Mouse (Mus musculus) C2C12 (cell line): ENCODE results near the gene Ap5b1. TPM values are rescaled to one million over a fixed set of nuclear protein-coding genes. Genes with fewer than 3 reads are reported as not detected.
A peak's percentile ranks its signal among the peaks of the same experiment; 100 is the strongest.

Experiments
- H3K27me3 ChIP-seq: one replicate; pipeline ENCODE4 v1.6.1; 2011; ENCODE audit not compliant: control insufficient read depth, insufficient read depth, insufficient read length
- H3K36me3 ChIP-seq: one replicate; pipeline ENCODE4 v1.6.1; 2011; ENCODE audit not compliant: control insufficient read depth, insufficient read depth
- H3K4me3 ChIP-seq: one replicate; pipeline ENCODE4 v1.5.1; 2011; ENCODE audit warnings: mild to moderate bottlenecking, control low read depth; ENCODE audit not compliant: poor library complexity, insufficient read depth, severe bottlenecking
- H3K79me2 ChIP-seq: one replicate; pipeline ENCODE4 v1.6.1; 2011; ENCODE audit not compliant: control insufficient read depth, insufficient read depth
- H3K79me3 ChIP-seq: one replicate; pipeline ENCODE4 v1.6.1; 2011; ENCODE audit warnings: low read depth, control low read depth
- H3ac ChIP-seq: one replicate; pipeline ENCODE3; 2011; ENCODE audit warnings: low read depth; ENCODE audit not compliant: control insufficient read depth, insufficient read length
- CEBPB ChIP-seq: IDR thresholded peaks from one replicate; pipeline ENCODE4 v1.6.1; 2011; ENCODE audit warnings: low read depth, mild to moderate bottlenecking, control low read depth, moderate library complexity
- CTCF ChIP-seq: IDR thresholded peaks from one replicate; pipeline ENCODE4 v1.5.1; 2011; ENCODE audit not compliant: control insufficient read depth, insufficient read depth, insufficient read length
- FOSL1 ChIP-seq: IDR thresholded peaks from one replicate; pipeline ENCODE4 v1.8.0; 2011; ENCODE audit warnings: mild to moderate bottlenecking, low read length; ENCODE audit not compliant: poor library complexity, insufficient read depth, severe bottlenecking
- MAX ChIP-seq: IDR thresholded peaks from one replicate; pipeline ENCODE4 v1.6.1; 2011; ENCODE audit warnings: mild to moderate bottlenecking, control low read depth
- MYOD1 ChIP-seq: IDR thresholded peaks from one replicate; pipeline ENCODE4 v1.6.1; 2011; ENCODE audit warnings: low read depth; ENCODE audit not compliant: control insufficient read depth, insufficient read length
- MYOG ChIP-seq: IDR thresholded peaks from one replicate; pipeline ENCODE4 v1.6.1; 2011; ENCODE audit not compliant: control insufficient read depth, insufficient read length; ENCODE audit errors: extremely low read depth
- USF1 ChIP-seq: IDR thresholded peaks from one replicate; pipeline ENCODE4 v1.6.1; 2011; ENCODE audit warnings: low read depth, mild to moderate bottlenecking, control low read depth, moderate library complexity
- polyA plus RNA-seq: library from polyadenylated mRNA; unstranded; fragments of >200 nt; fragmentation: generic; extraction: Trizol; gene quantifications from one replicate; pipeline ENCODE4 v1.2.1, GENCODE M21; 2012; ENCODE audit warnings: missing spikeins

Gene Ap5b1
- polyA plus RNA-seq, 1 experiment, result 3.9 TPM

DNA sequence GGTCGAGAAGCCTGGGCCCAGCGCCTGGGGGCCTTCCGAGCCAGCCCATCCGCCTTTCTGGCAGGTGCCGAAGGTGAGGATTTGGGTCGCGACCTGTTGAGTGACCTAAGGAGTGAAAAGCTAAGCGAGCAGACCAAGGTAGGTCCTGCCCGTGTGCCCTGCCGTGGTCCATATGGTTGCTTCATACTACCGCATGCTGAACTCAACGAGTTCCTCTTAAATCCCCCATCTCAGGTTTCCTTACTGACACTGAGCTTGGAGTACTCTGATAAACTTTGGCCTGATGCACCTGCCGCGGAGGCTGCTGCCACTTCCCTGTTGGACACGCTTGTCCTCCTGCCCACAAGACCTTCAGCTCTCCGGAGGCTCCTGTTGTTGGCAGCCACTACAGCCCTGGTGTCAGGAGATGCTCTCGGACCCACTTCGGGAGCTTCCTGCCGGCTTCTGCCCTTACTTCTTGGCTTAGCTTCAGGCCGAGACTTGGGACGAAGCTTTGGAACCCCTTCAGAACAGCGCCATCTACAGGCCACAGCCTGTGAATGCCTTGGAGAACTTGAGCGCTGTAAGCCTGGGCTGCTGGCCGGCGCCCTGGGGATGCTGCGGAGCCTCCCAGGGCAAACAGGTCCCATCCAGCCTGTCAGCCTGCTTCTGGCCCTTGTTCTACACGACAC lies 780 bp downstream of the Ap5b1 start:
- TF ChIP-seq CTCF, result peak; percentile 82
- TF ChIP-seq MYOD1, result no peak
- no peaks in the 10 kb centered on the region for H3K79me2 ChIP-seq
- no peaks in the 10 kb centered on the region for H3K27me3 ChIP-seq
- no peaks in the 10 kb centered on the region for H3K79me3 ChIP-seq
- H3K36me3 ChIP-seq, result peaks cover 4% of the 10 kb centered on the region
- H3K4me3 ChIP-seq, result peak overlapping the region; percentile 40
- H3ac ChIP-seq, result peak overlapping the region; percentile 41

DNA sequence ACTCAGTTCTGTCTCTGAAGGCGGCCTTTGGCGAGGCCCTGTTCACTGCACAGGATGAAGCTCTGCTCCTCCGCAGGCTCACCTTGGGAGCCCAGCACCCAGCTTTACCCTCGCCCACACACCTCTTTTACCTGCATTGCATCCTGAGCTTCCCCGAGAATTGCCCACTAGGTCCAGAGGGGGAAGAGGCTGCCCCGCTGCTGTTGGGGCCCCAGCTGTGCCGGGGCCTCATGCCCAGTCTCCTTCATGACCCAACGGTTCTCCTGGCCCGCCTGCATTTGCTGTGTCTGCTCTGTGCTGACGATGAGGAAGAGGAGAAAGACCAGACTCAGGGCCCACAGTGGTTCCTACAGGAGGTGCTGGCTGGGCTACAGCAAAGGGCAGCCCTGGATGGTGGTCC lies 1.7 kb downstream of the Ap5b1 start:
- Histone ChIP-seq H3K36me3 (peaks cover 4% of the 10 kb centered on the region), H3ac (no peak overlapping the region), H3K4me3 (no peak overlapping the region), H3K27me3 (no peaks in the 10 kb centered on the region), H3K79me2 (no peaks in the 10 kb centered on the region), H3K79me3 (no peaks in the 10 kb centered on the region)
- no peak for TF ChIP-seq MYOD1
- TF ChIP-seq CTCF, result no peak
- TF ChIP-seq MAX, result no peak
- no peak for TF ChIP-seq MYOG
- TF ChIP-seq CEBPB, result no peak
- TF ChIP-seq FOSL1, result no peak
- no peak for TF ChIP-seq USF1

DNA sequence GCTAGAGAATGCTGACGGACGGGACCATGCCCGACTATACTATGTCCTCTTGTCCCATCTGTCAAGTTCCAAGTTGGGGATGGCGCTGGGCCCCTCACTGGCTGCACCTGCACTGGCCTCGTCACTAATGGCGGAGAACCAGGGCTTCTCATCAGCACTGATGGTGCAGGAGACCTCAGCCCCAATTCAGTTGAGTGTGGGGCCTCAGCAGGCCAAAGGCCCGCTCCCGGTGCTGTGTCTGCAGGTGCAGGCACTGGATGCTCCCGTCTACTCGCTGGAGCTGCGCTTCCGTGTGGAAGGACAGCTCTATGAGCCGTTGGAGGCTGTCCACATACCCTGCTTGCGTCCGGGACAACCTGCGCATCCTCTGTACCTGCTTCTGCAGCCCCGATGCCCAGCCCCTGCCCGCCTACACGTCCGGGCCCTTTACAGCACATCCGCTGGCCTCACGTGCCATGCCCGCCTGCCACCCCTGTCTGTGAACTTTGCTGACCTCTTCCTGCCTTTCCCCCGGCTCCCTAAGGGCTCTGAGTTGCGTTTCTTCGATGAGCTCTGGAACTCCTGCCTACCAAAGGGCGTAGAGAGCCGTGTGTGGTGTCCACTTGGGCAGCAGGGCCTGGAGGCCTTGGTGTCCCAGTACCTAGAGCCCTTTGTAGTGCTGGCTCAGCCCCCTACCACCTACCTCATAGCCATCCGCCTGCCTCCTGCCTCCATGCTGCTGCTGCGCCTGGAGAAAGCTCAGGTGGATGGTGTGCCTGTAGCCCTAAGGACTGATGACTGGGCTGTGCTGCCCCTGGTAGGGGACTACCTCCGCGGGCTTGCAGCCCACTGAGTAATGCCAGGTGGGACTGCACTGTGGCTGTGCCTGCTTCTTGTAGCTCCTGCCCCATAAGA lies 2.8 kb downstream of the Ap5b1 start:
- H3K27me3 ChIP-seq, result no peaks in the 10 kb centered on the region
- peaks cover 4% of the 10 kb centered on the region for H3K36me3 ChIP-seq
- H3ac ChIP-seq, result no peak overlapping the region
- H3K79me2 ChIP-seq, result no peaks in the 10 kb centered on the region
- H3K79me3 ChIP-seq, result no peaks in the 10 kb centered on the region
- no peak overlapping the region for H3K4me3 ChIP-seq
- TF ChIP-seq USF1, result no peak
- no peak for TF ChIP-seq FOSL1
- TF ChIP-seq MYOD1, result no peak
- TF ChIP-seq MYOG, result no peak
- no peak for TF ChIP-seq CEBPB
- TF ChIP-seq MAX, result no peak
- no peak for TF ChIP-seq CTCF

DNA sequence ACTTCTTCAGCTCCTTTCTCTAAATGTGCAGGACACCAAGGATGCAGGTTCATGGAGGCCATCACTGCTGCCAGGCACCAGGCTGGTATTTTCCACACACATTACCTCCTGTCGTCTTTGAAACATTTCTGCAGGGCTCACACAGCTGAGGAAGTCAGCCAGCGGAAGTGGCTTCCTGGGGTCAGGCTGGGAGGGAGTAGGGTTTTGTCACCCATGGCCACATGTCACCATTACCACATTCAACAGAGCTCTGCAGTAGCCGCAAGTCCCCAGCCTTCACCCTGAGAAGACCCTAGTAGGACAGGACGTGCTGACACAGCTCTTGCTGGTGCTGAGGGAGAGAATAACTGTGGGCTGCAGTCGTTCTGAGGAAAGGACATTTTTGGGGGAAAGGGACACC lies 4.0 kb downstream of the Ap5b1 start:
- Histone ChIP-seq H3ac (no peak overlapping the region), H3K79me2 (no peaks in the 10 kb centered on the region), H3K27me3 (no peaks in the 10 kb centered on the region), H3K4me3 (no peak overlapping the region), H3K36me3 (peaks cover 4% of the 10 kb centered on the region), H3K79me3 (no peaks in the 10 kb centered on the region)
- TF ChIP-seq CTCF, result no peak
- no peak for TF ChIP-seq MAX
- TF ChIP-seq CEBPB, result no peak
- TF ChIP-seq MYOD1, result no peak
- no peak for TF ChIP-seq FOSL1
- no peak for TF ChIP-seq USF1
- no peak for TF ChIP-seq MYOG

DNA sequence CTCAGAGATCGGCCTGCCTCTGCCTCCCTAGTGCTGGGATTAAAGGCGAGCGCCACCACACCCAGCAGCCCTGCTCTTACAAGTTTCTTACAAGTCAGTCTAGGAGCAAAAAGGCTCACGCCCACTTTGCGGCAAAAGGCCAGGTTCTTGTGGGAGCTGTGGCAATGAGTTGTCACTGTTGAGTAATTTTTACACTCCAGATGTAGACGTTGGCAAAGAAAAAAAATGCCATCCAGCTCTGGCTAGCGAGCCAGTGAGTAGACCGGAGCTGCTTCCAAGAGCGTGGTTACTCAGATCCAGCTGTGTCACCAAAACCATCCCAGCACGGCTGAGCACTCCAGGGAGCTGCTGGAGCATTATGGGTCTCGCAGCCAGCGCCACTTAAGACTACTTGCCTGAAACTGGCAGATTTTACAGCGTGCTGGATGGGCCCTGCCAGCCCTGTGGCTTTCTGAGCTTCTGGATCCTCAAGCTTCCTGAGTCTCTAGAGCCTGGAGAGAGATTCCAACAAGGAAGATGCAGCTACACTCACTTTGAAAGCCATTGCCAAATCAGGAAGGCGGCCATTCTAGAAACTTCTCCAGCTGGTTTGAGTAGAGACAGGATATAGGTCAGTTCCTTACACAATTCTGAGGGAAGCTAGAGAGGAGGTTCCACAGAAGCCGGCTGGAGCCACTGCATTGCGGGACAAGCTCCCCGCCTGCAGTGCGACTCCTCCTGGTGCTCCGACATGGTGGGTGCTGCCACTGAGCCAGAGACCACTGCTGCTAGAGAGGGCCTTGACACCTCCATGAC lies 4.7 kb downstream of the Ap5b1 start:
- no peak overlapping the region for H3K4me3 ChIP-seq
- peak overlapping the region; percentile 24 for H3ac ChIP-seq
- H3K79me2 ChIP-seq, result no peaks in the 10 kb centered on the region
- no peaks in the 10 kb centered on the region for H3K79me3 ChIP-seq
- TF ChIP-seq MYOG (no peak), USF1 (no peak), FOSL1 (peak; percentile 58), MAX (peak; percentile 52), MYOD1 (peak; percentile 31), CTCF (no peak), CEBPB (peak; percentile 94)
- no peaks in the 10 kb centered on the region for H3K27me3 ChIP-seq
- peaks cover 4% of the 10 kb centered on the region for H3K36me3 ChIP-seq
